Mouse (Mus musculus) heart, embryonic 13.5 days (tissue): ENCODE measurements at regions not wholly inside any gene's neighbourhood (a gene's known extent, or its start where the extent isn't known, plus 50 kb on each side); places are given as distances from the start of the nearest gene placed in this dataset.

Source experiments
- ATAC-seq: fragments of 200-750 bp; cut with Nextera tagmentation; 2 replicates; pipeline ENCODE4 v1.8.0; 2017; ENCODE audit warnings: moderate TSS enrichment; ENCODE audit not compliant: insufficient number of reproducible peaks, low FRiP score, low TSS enrichment; ENCODE audit errors: extremely low read depth
- H3K27ac ChIP-seq: fragments of 300-500 bp; sonication (generic); replicated peaks from 2 replicates; pipeline ENCODE4 v1.5.1; 2015; ENCODE audit warnings: moderate library complexity, mild to moderate bottlenecking, inconsistent platforms
- H3K27me3 ChIP-seq: fragments of 300-500 bp; sonication (generic); replicated peaks from 2 replicates; pipeline ENCODE4 v1.6.1; 2015; ENCODE audit warnings: mild to moderate bottlenecking, inconsistent platforms
- H3K36me3 ChIP-seq: fragments of 300-500 bp; sonication (generic); 2 replicates; pipeline ENCODE4 v1.6.1; 2015; ENCODE audit warnings: mild to moderate bottlenecking, inconsistent platforms
- H3K4me1 ChIP-seq: fragments of 300-500 bp; sonication (generic); 2 replicates; pipeline ENCODE4 v1.6.1; 2015; ENCODE audit warnings: inconsistent platforms
- H3K4me2 ChIP-seq: fragments of 300-500 bp; sonication (generic); 2 replicates; pipeline ENCODE4 v1.6.1; 2015; ENCODE audit warnings: inconsistent platforms, mild to moderate bottlenecking, moderate library complexity
- H3K4me3 ChIP-seq: fragments of 300-500 bp; sonication (generic); 2 replicates; pipeline ENCODE4 v1.5.1; 2015; ENCODE audit warnings: moderate library complexity, mild to moderate bottlenecking, inconsistent platforms
- H3K9ac ChIP-seq: fragments of 300-500 bp; sonication (generic); 2 replicates; pipeline ENCODE4 v1.6.1; 2015; ENCODE audit warnings: inconsistent platforms, mild to moderate bottlenecking, moderate library complexity
- H3K9me3 ChIP-seq: fragments of 300-500 bp; sonication (generic); 2 replicates; pipeline ENCODE4 v1.6.1; 2016; ENCODE audit warnings: inconsistent platforms
- WGBS: fragments of 180-500 bp; shearing (Covaris S2); methylation state at CpG from one replicate; pipeline ENCODE4 v1.1.7; 2015; ENCODE audit warnings: mixed read lengths; 5-methylcytosine and 5-hydroxymethylcytosine counted together

GRCm38 (mm10) chr14:68973636-68974101 is 320.4 kb downstream of the Synb start:
- H3K27me3 ChIP-seq: no peaks in the 10 kb centered on the region
- no peak for ATAC-seq
- no peak overlapping the region for H3K4me3 ChIP-seq
- H3K27ac ChIP-seq: no peak overlapping the region; the same call in 1 of the 2 replicates
- no peaks in the 10 kb centered on the region for H3K9me3 ChIP-seq
- H3K4me2 ChIP-seq: peak overlapping the region; percentile 27
- H3K4me1 ChIP-seq: peaks cover 14% of the 10 kb centered on the region
- no peaks in the 10 kb centered on the region for H3K36me3 ChIP-seq
- H3K9ac ChIP-seq: 0 out of 2 replicates have a peak overlapping the region, but pooled peaks have one; percentile 28
- WGBS: 50% methylated on average over 8 of the region's 8 CpGs

GRCm38 (mm10) chr14:68966758-68967157 is 327.3 kb downstream of the Synb start:
- no peaks in the 10 kb centered on the region for H3K36me3 ChIP-seq
- no peaks in the 10 kb centered on the region for H3K9me3 ChIP-seq
- no peak overlapping the region for H3K9ac ChIP-seq
- no peak for ATAC-seq
- WGBS: 5% methylated on average over 1 of the region's 1 CpGs
- no peaks in the 10 kb centered on the region for H3K4me1 ChIP-seq
- H3K27me3 ChIP-seq: no peaks in the 10 kb centered on the region
- H3K27ac ChIP-seq: no peak overlapping the region
- H3K4me3 ChIP-seq: no peak overlapping the region
- H3K4me2 ChIP-seq: no peak overlapping the region

GRCm38 (mm10) chr14:68954577-68955460 is 339.3 kb downstream of the Synb start:
- no peaks in the 10 kb centered on the region for H3K36me3 ChIP-seq
- WGBS: 69% methylated on average over 9 of the region's 9 CpGs
- no peak for ATAC-seq
- H3K4me1 ChIP-seq: no peaks in the 10 kb centered on the region
- no peaks in the 10 kb centered on the region for H3K27me3 ChIP-seq
- no peak overlapping the region for H3K27ac ChIP-seq
- H3K9me3 ChIP-seq: no peaks in the 10 kb centered on the region
- no peak overlapping the region for H3K4me3 ChIP-seq
- H3K9ac ChIP-seq: no peak overlapping the region
- no peak overlapping the region for H3K4me2 ChIP-seq

GRCm38 (mm10) chr14:68945906-68946305 is 348.2 kb downstream of the Synb start:
- no peak overlapping the region for H3K27ac ChIP-seq
- 64% methylated on average over 3 of the region's 3 CpGs for WGBS
- no peaks in the 10 kb centered on the region for H3K27me3 ChIP-seq
- H3K4me3 ChIP-seq: no peak overlapping the region
- peaks cover 27% of the 10 kb centered on the region for H3K4me1 ChIP-seq
- no peak for ATAC-seq
- H3K9me3 ChIP-seq: no peaks in the 10 kb centered on the region
- no peaks in the 10 kb centered on the region for H3K36me3 ChIP-seq
- H3K9ac ChIP-seq: no peak overlapping the region
- H3K4me2 ChIP-seq: no peak overlapping the region

GRCm38 (mm10) chr14:68945434-68945833 is 348.7 kb downstream of the Synb start:
- Histone ChIP-seq H3K36me3 (no peaks in the 10 kb centered on the region), H3K4me1 (peaks cover 27% of the 10 kb centered on the region), H3K9ac (no peak overlapping the region), H3K27me3 (no peaks in the 10 kb centered on the region), H3K27ac (no peak overlapping the region), H3K9me3 (no peaks in the 10 kb centered on the region), H3K4me2 (no peak overlapping the region), H3K4me3 (no peak overlapping the region)
- 44% methylated on average over 4 of the region's 4 CpGs for WGBS
- no peak for ATAC-seq

- H3K27ac ChIP-seq: no peak overlapping the region
- no peaks in the 10 kb centered on the region for H3K9me3 ChIP-seq
- no peak for ATAC-seq
- H3K36me3 ChIP-seq: no peaks in the 10 kb centered on the region
- H3K27me3 ChIP-seq: no peaks in the 10 kb centered on the region
- H3K4me2 ChIP-seq: no peak overlapping the region
- WGBS: 72% methylated on average over 2 of the region's 2 CpGs
- no peak overlapping the region for H3K9ac ChIP-seq
- H3K4me1 ChIP-seq: peaks cover 24% of the 10 kb centered on the region
- no peak overlapping the region for H3K4me3 ChIP-seq
Observed at GRCm38 (mm10) chr14:68941759-68942158, 352.3 kb downstream of the Synb start.

GRCm38 (mm10) chr14:68941132-68941690 is 352.9 kb downstream of the Synb start:
- Histone ChIP-seq H3K36me3 (no peaks in the 10 kb centered on the region), H3K4me3 (no peak overlapping the region), H3K9ac (no peak overlapping the region), H3K4me2 (no peak overlapping the region), H3K9me3 (no peaks in the 10 kb centered on the region), H3K4me1 (peaks cover 21% of the 10 kb centered on the region), H3K27ac (no peak overlapping the region), H3K27me3 (no peaks in the 10 kb centered on the region)
- no peak for ATAC-seq
- WGBS: 47% methylated on average over 7 of the region's 7 CpGs

- Histone ChIP-seq H3K9me3 (no peaks in the 10 kb centered on the region), H3K4me2 (peak overlapping the region; percentile 52; the same call in 1 of the 2 replicates), H3K27me3 (no peaks in the 10 kb centered on the region), H3K4me1 (peaks cover 22% of the 10 kb centered on the region), H3K4me3 (no peak overlapping the region), H3K27ac (no peak overlapping the region), H3K9ac (no peak overlapping the region), H3K36me3 (no peaks in the 10 kb centered on the region)
- 71% methylated on average over 6 of the region's 6 CpGs for WGBS
- no peak for ATAC-seq
Observed at GRCm38 (mm10) chr14:68935303-68935662, 358.8 kb downstream of the Synb start.

- H3K4me2 ChIP-seq: peak overlapping the region; percentile 52
- no peaks in the 10 kb centered on the region for H3K36me3 ChIP-seq
- H3K27ac ChIP-seq: no peak overlapping the region
- H3K9me3 ChIP-seq: no peaks in the 10 kb centered on the region
- H3K4me1 ChIP-seq: peaks cover 22% of the 10 kb centered on the region
- H3K9ac ChIP-seq: no peak overlapping the region
- ATAC-seq: no peak
- WGBS: 26% methylated on average over 12 of the region's 12 CpGs
- no peaks in the 10 kb centered on the region for H3K27me3 ChIP-seq
- H3K4me3 ChIP-seq: peak overlapping the region; percentile 5; the same call in 1 of the 2 replicates
Observed at GRCm38 (mm10) chr14:68934611-68935302, 359.3 kb downstream of the Synb start.

- Histone ChIP-seq H3K4me1 (peaks cover 9% of the 10 kb centered on the region), H3K36me3 (no peaks in the 10 kb centered on the region), H3K4me3 (no peak overlapping the region), H3K9me3 (no peaks in the 10 kb centered on the region), H3K27ac (no peak overlapping the region), H3K9ac (no peak overlapping the region), H3K4me2 (no peak overlapping the region), H3K27me3 (no peaks in the 10 kb centered on the region)
- 42% methylated on average over 4 of the region's 4 CpGs for WGBS
- ATAC-seq: no peak
Observed at GRCm38 (mm10) chr14:68927814-68928213, 366.3 kb downstream of the Synb start.

- Histone ChIP-seq H3K9me3 (no peaks in the 10 kb centered on the region), H3K27me3 (no peaks in the 10 kb centered on the region), H3K4me2 (no peak overlapping the region), H3K4me3 (no peak overlapping the region), H3K27ac (no peak overlapping the region), H3K9ac (no peak overlapping the region), H3K4me1 (peaks cover 18% of the 10 kb centered on the region), H3K36me3 (no peaks in the 10 kb centered on the region)
- no peak for ATAC-seq
- 1% methylated on average over 2 of the region's 2 CpGs for WGBS
Observed at GRCm38 (mm10) chr14:68923054-68923453, 371.0 kb downstream of the Synb start.
